Mouse (Mus musculus): Measurements from ENCODE around the gene L2hgdh.

- TF ChIP-seq CTCF (IDR thresholded peaks at IDR 0.05; ENCODE audit: extremely low read depth, insufficient read length, insufficient replicate concordance, low read depth, low read length): no peak
- TF ChIP-seq POLR2A (IDR thresholded peaks at IDR 0.05; ENCODE audit: low read depth, low read length): no peak; the same call in 1 of the 2 replicates
These were observed 41.1 kb downstream of the L2hgdh start for GRCm38 (mm10) chr12:69683537-69683936.
